Mouse (Mus musculus) common myeloid progenitor, adult 5-6 weeks (primary cell): ENCODE results near the gene Pigc. TPM values are rescaled to one million over a fixed set of nuclear protein-coding genes. Genes with fewer than 3 reads are reported as not detected.
A peak's percentile ranks its signal among the peaks of the same experiment; 100 is the strongest.

Source experiments
- ATAC-seq: replicated peaks from 2 replicates; pipeline ENCODE4 v1.8.0; 2016; ENCODE audit warnings: low read depth, mild to moderate bottlenecking, moderate TSS enrichment, inconsistent platforms; ENCODE audit not compliant: poor library complexity, severe bottlenecking
- total RNA-seq: library from RNA; stranded (forward); fragments of 200-1000, 187-1606 nt; gene quantifications from 2 replicates; pipeline ENCODE4 v1.2.3, GENCODE M21; 2017

Gene Pigc
- 15.7 and 16.0 TPM in 2 replicates for total RNA-seq

- peak; percentile 96 for ATAC-seq
Observed at GRCm38 (mm10) chr1:161968589-161969407, at the start of gene Pigc. Gene Pigc, plus strand, starts transcription at chr1:161969186.

- ATAC-seq: no peak
Observed at GRCm38 (mm10) chr1:161919594-161919993, 49.4 kb upstream of the Pigc start.

GRCm38 (mm10) chr1:161920475-161921454, 48.2 kb upstream of the Pigc start:
- ATAC-seq: no peak

GRCm38 (mm10) chr1:161921928-161922327, 47.1 kb upstream of the Pigc start:
- ATAC-seq: 0 out of 2 replicates have a peak, but pooled peaks have one; percentile 42

- ATAC-seq: no peak
Observed at GRCm38 (mm10) chr1:161924321-161924720, 44.7 kb upstream of the Pigc start.

- no peak for ATAC-seq
Observed at GRCm38 (mm10) chr1:161925281-161925805, 43.6 kb upstream of the Pigc start.

- ATAC-seq: no peak
Observed at GRCm38 (mm10) chr1:161927976-161928375, 41.0 kb upstream of the Pigc start.

- no peak for ATAC-seq
Observed at GRCm38 (mm10) chr1:161931313-161931712, 37.7 kb upstream of the Pigc start.

GRCm38 (mm10) chr1:161931817-161932216, 37.2 kb upstream of the Pigc start:
- no peak for ATAC-seq

GRCm38 (mm10) chr1:161932286-161932685, 36.7 kb upstream of the Pigc start:
- ATAC-seq: no peak

GRCm38 (mm10) chr1:161942082-161942481, 26.9 kb upstream of the Pigc start:
- ATAC-seq: 0 out of 2 replicates have a peak, but pooled peaks have one; percentile 22

GRCm38 (mm10) chr1:161951009-161951779, 17.8 kb upstream of the Pigc start:
- ATAC-seq: no peak

GRCm38 (mm10) chr1:161952599-161952998, 16.4 kb upstream of the Pigc start:
- ATAC-seq: no peak

GRCm38 (mm10) chr1:161955846-161956245, 13.1 kb upstream of the Pigc start:
- ATAC-seq: no peak

- ATAC-seq: no peak
Observed at GRCm38 (mm10) chr1:161957964-161958950, 10.7 kb upstream of the Pigc start.

- ATAC-seq: peak; percentile 89
Observed at GRCm38 (mm10) chr1:161962465-161963377, 6.3 kb upstream of the Pigc start.

GRCm38 (mm10) chr1:161967936-161968335, 1.1 kb upstream of the Pigc start:
- ATAC-seq: peak; percentile 26; the same call in 1 of the 2 replicates
